Mouse (Mus musculus) ES-E14 (cell line): Measurements from ENCODE around the gene Ccdc137.
"Not testable (repeated sequence)": the region's sequence is repeated elsewhere in the genome, so short reads cannot be mapped to it uniquely, and the experiment has no call there.

Source experiments
- CHD2 ChIP-seq: IDR thresholded peaks from 2 replicates; pipeline ENCODE4 v1.6.1; 2014; ENCODE audit warnings: mild to moderate bottlenecking, low read depth, low read length, inconsistent platforms
- MAFK ChIP-seq: IDR thresholded peaks from 2 replicates; pipeline ENCODE4 v1.6.1; 2014; ENCODE audit warnings: mild to moderate bottlenecking, low read depth, low read length, inconsistent platforms; ENCODE audit not compliant: insufficient read depth
- ZC3H11A ChIP-seq: IDR thresholded peaks from 2 replicates; pipeline ENCODE4 v1.6.1; 2012; ENCODE audit warnings: low read depth, mild to moderate bottlenecking, inconsistent platforms, low read length, borderline replicate concordance

DNA sequence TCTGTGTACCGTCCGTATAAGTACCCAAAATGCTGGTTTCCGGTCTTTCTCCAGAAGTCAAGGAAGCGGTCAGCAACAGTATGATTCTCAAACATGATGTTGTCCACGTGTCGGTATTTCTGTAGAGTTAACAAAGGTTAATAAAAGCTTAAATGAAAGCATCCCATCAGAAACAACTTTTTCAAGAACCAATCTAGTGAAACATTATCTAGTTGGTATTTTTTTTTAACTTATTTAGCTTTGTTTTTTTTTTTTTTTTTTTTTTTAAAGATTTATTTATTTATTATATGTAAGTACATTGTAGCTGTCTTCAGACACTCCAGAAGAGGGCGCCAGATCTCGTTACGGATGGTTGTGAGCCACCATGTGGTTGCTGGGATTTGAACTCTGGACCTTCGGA, 44.3 kb upstream of the Ccdc137 start:
- TF ChIP-seq CHD2, MAFK, ZC3H11A: not testable (repeated sequence)
